Mouse (Mus musculus) stomach, postnatal 0 days (tissue): ENCODE measurements around the gene Arhgap8.

Source experiments
- CTCF ChIP-seq: IDR thresholded peaks from 2 replicates; pipeline ENCODE4 v1.5.1; 2016; ENCODE audit warnings: antibody characterized with exemption, low read depth, mild to moderate bottlenecking, moderate library complexity
- EP300 ChIP-seq: optimal IDR thresholded peaks from 2 replicates; pipeline ENCODE3; 2016; ENCODE audit warnings: antibody characterized with exemption

DNA sequence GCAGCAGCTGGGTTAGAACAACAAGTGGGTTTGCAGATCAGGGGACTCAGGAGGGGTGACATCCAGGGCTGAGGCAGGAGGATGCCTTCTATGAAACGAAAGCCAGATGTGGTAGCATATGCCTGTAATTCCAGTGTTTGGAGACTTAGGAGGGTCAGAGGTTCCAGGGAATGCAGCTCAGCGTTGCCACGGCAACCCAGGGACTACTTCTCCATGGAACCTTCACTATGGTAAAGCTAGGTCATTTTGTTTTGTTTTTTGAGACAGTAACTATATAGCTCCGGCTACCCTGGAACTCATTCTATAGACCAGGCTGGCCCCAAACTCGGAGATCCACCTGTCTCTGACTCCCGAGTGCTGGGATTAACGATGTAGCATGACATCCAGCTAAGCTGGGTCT is 18.4 kb downstream of the Arhgap8 start:
- TF ChIP-seq CTCF: no peak
- TF ChIP-seq EP300: no peak
